Mouse (Mus musculus): ENCODE data around the gene Gm5926.
"Not testable (repeated sequence)": the region's sequence is repeated elsewhere in the genome, so short reads cannot be mapped to it uniquely, and the experiment has no call there.

- not testable (repeated sequence) for TF ChIP-seq CTCF (IDR thresholded peaks at IDR 0.05; ENCODE audit: low read depth); EP300 (optimal IDR thresholded peaks at IDR 0.05)
Measured at GRCm38 (mm10) chrX:32650416-32650815, at the start of gene Gm5926.

Measured in stomach, postnatal 0 days (tissue).